Mouse (Mus musculus) ES-Bruce4 (cell line): ENCODE results near the gene Ugdh.

Experiments used
- CTCF ChIP-seq: IDR thresholded peaks from one replicate; pipeline ENCODE4 v1.8.1; 2011; ENCODE audit warnings: low read depth, low read length
- POLR2A ChIP-seq: IDR thresholded peaks from one replicate; pipeline ENCODE4 v1.8.1; 2011; ENCODE audit warnings: low read length; ENCODE audit not compliant: insufficient read depth

DNA sequence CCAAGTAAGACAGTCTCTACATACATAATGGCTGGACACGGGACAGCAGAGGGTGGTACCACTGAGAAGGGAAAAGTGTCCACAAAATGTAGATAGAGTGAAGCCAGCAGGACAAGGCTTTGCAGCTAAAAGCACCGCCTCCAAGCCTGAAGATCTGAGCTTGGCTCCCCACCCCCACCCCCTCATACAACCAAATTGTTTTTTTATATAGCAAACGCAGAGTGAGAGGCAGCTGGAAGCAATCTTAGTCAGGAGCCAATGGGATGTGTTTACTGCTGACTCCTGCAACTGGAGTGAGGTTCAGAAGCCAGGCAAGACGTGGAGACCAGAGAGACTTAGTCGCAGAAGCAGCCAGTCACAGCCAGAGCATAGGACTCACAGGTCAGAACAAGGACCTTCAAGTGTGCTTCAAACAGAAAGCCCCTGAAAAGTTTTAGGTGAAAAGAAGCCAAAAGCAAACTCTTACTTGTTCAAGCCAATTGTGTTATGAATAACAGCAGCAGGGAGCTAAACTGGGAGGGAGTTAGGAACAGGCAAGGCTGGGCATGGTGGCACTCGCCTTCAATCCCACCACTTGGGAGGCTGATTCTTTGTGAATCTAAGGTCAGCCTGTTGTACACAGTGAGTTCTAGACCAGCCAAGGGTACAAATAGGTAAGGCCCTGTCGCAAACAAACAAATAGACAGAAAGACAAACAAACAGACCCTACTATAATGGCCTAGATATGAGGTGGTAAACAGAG lies 21.5 kb upstream of the Ugdh start:
- TF ChIP-seq CTCF: no peak
- no peak for TF ChIP-seq POLR2A
